Mouse (Mus musculus) midbrain, embryonic 15.5 days (tissue): Measurements from ENCODE around the gene Zfand2a. TPM values are rescaled to one million over a fixed set of nuclear protein-coding genes. Genes with fewer than 3 reads are reported as not detected.

ENCODE experiments used
- ATAC-seq: fragments of 200-750 bp; cut with Nextera tagmentation; replicated peaks from 2 replicates; pipeline ENCODE4 v1.8.0; 2017; ENCODE audit warnings: moderate TSS enrichment
- H3K27ac ChIP-seq: fragments of 300-500 bp; sonication (generic); 2 replicates; pipeline ENCODE4 v1.5.1; 2015; ENCODE audit warnings: mild to moderate bottlenecking, inconsistent platforms
- H3K27me3 ChIP-seq: fragments of 300-500 bp; sonication (generic); replicated peaks from 2 replicates; pipeline ENCODE4 v1.6.1; 2015; ENCODE audit warnings: inconsistent platforms
- H3K36me3 ChIP-seq: fragments of 300-500 bp; sonication (generic); replicated peaks from 2 replicates; pipeline ENCODE4 v1.6.1; 2015; ENCODE audit warnings: inconsistent platforms
- H3K4me1 ChIP-seq: fragments of 300-500 bp; sonication (generic); 2 replicates; pipeline ENCODE4 v1.6.1; 2015; ENCODE audit warnings: inconsistent platforms
- H3K4me2 ChIP-seq: fragments of 300-500 bp; sonication (generic); 2 replicates; pipeline ENCODE4 v1.6.1; 2015; ENCODE audit warnings: inconsistent platforms, mild to moderate bottlenecking, moderate library complexity
- H3K4me3 ChIP-seq: fragments of 300-500 bp; sonication (generic); 2 replicates; pipeline ENCODE4 v1.5.1; 2015; ENCODE audit warnings: mild to moderate bottlenecking, inconsistent platforms
- H3K9ac ChIP-seq: fragments of 300-500 bp; sonication (generic); 2 replicates; pipeline ENCODE4 v1.6.1; 2015; ENCODE audit warnings: mild to moderate bottlenecking, inconsistent platforms
- H3K9me3 ChIP-seq: fragments of 300-500 bp; sonication (generic); 2 replicates; pipeline ENCODE4 v1.6.1; 2016; ENCODE audit warnings: inconsistent platforms
- WGBS: fragments of 180-500 bp; shearing (Covaris S2); methylation state at CpG from one replicate; pipeline ENCODE4 v1.1.7; 2015; ENCODE audit warnings: mixed read lengths; 5-methylcytosine and 5-hydroxymethylcytosine counted together
- polyA plus RNA-seq: library from polyadenylated mRNA; unstranded; fragments of >200 nt; fragmentation: Nextera tagmentation; extraction: Ambion mirVana; gene quantifications from 2 replicates; pipeline ENCODE4 v1.2.1, GENCODE M21; 2015

Zfand2a gene
- polyA plus RNA-seq, 1 experiment from 2014 or later: 24.2 TPM

DNA sequence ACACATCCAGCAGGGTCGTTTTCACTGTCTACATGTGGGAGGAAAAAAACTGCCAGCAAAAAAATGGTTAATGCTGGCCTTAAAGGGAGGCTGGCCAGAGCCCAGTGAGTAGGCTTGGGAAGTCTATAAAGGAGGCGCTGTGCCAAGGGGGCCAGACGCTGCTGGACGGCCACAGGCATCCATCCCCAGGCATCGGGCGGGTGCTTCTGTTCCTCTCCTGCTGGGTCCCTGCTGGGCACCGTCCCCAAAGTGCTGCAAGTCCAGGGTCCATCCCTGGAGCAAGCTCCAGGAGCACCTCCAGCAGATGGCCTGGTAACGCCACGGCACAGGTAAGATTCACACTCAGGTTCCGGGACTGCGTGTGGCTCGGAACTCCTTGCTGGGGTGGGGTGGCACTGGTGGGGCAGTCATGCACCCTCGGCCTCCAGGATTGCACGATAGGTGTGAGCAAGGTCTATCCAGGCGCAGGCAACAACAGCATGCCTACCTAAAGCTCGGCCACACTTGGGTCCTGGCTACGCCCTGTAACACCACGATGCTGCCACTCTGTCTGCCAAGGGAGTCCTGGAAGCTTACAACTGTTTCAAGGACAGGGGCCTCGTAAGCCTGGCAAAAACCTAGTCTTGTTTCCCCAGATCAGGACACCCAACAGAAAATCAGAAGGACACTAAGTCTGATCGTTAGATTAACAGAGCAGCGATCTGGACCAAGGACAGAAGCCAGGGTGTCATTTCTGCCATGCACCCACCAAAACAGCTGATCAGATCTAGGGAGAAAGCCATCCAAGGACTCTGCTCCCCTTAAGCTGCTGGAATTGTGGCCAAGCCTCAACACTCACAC lies 61.1 kb downstream of the Zfand2a start, which contains the start of gene Gper1:
TSS of gene Gper1 (plus strand) at position 126 of the 840 bp plus-strand sequence.
- no peak for ATAC-seq
- Histone ChIP-seq H3K4me3 (peak within 1 kb of the TSS; percentile 27), H3K4me2 (peak within 1 kb of the TSS; percentile 30), H3K36me3 (no peaks in the 10 kb centered on the region), H3K9ac (peak within 1 kb of the TSS; percentile 19), H3K4me1 (peaks cover 34% of the 10 kb centered on the region), H3K27me3 (no peaks in the 10 kb centered on the region), H3K9me3 (no peaks in the 10 kb centered on the region), H3K27ac (peak within 1 kb of the TSS; percentile 49)
- WGBS: 44% methylated on average over 21 of the region's 21 CpGs

Other genes with a start within 250 kb of the Zfand2a start
- gene Get4, start 232.2 kb downstream of the Zfand2a start, polyA plus RNA-seq: 119 and 127 TPM in 2 replicates
- gene Adap1, start 158.9 kb downstream of the Zfand2a start, polyA plus RNA-seq: 115 and 118 TPM in 2 replicates
- gene Cox19, start 133.1 kb downstream of the Zfand2a start, polyA plus RNA-seq: 106 and 108 TPM in 2 replicates
- gene Cyp2w1, start 131.9 kb downstream of the Zfand2a start, polyA plus RNA-seq: 0.46 TPM in 1 of 2 replicates, not detected in the other
- 2.5 and 2.7 TPM in 2 replicates for gene Gpr146, start 106.9 kb downstream of the Zfand2a start, polyA plus RNA-seq
- gene C130050O18Rik, start 79.3 kb downstream of the Zfand2a start, polyA plus RNA-seq: 0.18 and 0.33 TPM in 2 replicates
- 8.2 and 9.5 TPM in 2 replicates for gene Gper1, start 61.4 kb downstream of the Zfand2a start, polyA plus RNA-seq
- gene 3110082I17Rik, start 24.0 kb downstream of the Zfand2a start, polyA plus RNA-seq: 16.7 and 17.9 TPM in 2 replicates
- 43.5 and 48.8 TPM in 2 replicates for gene Uncx, start 58.9 kb upstream of the Zfand2a start, polyA plus RNA-seq